Mouse (Mus musculus): ENCODE measurements around the gene Smpd3.

Smpd3 gene

GRCm38 (mm10) chr8:106289464-106289863, 48.3 kb downstream of the Smpd3 start:
- no peak for DNase-seq (ENCODE audit: low spot score)

- no peak for DNase-seq (ENCODE audit: low spot score)
Measured at GRCm38 (mm10) chr8:106288732-106289131, 49.1 kb downstream of the Smpd3 start.

GRCm38 (mm10) chr8:106287445-106287844, 50.3 kb downstream of the Smpd3 start:
- no peak for DNase-seq (ENCODE audit: low spot score)

GRCm38 (mm10) chr8:106280844-106281243, 56.9 kb downstream of the Smpd3 start:
- DNase-seq (ENCODE audit: low spot score), result no peak

DNA sequence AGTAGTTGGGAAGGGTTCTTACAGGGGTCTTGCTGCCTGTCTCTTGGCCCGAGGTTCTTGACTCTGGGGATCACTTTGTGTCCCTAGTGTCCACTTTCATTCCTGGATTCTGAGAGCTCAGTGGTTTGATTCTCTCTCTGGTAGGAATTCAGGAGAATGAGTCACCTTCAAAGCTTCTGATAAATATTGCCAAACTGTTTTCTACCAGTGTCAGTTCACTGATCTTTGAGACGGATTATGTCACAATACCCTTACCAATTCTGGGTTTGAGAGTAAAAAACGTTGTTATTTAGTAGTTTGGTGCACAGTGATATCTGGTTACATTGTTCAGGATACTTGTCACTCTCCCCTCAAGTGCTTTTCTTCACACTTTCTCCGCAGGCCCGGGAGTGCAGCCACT, 57.6 kb downstream of the Smpd3 start:
- no peak for DNase-seq (ENCODE audit: low spot score)

- DNase-seq (ENCODE audit: low spot score), result no peak
Measured at GRCm38 (mm10) chr8:106278367-106279042, 59.3 kb downstream of the Smpd3 start.

GRCm38 (mm10) chr8:106276709-106277317, 61.0 kb downstream of the Smpd3 start:
- no peak for DNase-seq (ENCODE audit: low spot score)

DNA sequence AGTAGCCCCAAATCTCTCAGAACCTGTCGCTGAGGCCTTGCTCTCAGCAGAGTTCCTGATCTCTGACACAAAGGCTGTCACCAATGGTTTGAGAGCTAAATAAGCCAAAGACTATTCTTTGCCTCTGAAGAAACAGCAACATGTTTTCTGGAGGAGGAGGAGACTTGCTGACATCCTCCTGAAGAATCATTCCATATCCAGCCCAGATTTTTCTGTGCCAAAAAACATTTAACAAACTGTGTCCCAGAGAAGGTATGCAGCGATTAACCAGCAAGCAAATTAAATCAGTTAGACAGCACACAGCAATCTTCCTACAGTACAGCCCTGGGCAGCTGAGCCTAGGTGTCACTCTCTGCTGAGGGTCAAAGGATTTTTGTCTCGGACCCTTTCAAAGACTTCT, 64.3 kb downstream of the Smpd3 start:
- no peak for DNase-seq (ENCODE audit: low spot score)

GRCm38 (mm10) chr8:106271378-106271777, 66.4 kb downstream of the Smpd3 start:
- DNase-seq (ENCODE audit: low spot score), result no peak

DNA sequence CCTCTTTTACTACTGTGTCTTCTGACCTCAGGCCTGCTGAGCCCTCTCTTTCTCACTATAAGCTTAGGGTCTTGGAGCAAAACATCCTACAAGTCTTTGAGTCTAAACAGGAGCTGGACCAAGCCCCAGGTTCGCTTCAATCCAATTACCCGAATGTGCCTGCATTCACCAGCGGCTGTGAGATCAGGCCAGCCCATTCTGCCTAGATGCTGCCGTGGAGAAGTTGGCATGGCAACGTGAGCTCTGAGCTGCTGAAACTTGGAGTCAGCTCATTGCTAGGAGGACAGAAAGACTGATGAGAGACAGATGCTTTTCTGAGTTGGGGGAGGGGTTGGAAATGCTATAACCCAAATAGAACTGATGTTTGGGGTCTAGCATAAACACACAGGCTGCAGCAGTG, 67.0 kb downstream of the Smpd3 start:
- DNase-seq (ENCODE audit: low spot score), result no peak

DNA sequence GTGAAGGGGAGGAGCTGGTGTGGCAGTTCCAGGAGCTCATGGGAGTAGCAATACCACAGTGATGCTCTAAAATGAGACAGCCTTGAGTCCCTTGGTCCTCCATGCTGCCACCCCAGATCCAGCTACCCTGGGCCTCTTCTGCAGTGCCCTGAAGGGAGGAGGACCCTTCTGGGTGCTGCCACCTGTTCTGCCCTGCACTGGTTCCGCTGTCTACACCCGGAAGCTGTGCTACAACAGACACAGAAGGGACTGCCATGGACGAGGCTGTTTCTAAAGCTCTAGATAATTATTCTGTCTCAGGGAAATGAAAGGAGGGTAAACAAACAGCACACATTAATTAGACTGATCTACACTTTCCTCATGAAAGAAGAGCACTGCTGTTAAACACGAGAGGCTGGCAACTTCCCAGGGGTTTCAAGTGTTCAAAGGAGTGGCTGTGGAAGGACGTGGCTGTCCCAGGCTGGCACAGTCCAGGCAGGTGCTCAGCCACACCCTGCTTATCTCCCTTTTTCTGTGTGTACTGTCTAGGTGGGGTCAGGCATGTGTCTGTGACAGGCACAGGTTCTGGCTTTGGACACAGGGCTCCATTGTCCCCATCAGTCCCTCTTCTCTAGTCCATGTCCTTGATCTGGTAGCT, 69.0 kb downstream of the Smpd3 start:
- DNase-seq (ENCODE audit: low spot score), result no peak

DNA sequence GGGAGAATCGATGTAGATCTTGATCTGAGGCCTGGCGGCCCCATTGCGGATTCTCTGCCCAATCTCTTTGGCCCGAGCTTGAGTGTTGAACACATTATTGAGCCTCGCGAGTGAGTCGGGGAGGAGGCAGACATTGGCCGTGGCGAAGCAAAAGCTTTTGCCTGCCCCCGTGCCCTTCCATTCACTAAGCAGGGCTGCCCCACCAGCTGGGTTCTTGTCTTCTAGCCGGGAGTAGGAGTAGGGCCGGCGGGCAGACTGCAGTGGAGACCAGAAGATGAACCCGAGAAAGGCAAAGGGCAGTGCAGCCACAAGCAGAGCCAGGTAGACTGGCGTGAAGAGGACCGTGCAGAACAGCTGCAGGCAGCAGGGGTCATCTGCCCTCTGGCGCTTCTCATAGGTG, 72.4 kb downstream of the Smpd3 start:
- DNase-seq (ENCODE audit: low spot score), result no peak

- no peak for DNase-seq (ENCODE audit: low spot score)
Measured at GRCm38 (mm10) chr8:106263928-106264327, 73.9 kb downstream of the Smpd3 start.

DNA sequence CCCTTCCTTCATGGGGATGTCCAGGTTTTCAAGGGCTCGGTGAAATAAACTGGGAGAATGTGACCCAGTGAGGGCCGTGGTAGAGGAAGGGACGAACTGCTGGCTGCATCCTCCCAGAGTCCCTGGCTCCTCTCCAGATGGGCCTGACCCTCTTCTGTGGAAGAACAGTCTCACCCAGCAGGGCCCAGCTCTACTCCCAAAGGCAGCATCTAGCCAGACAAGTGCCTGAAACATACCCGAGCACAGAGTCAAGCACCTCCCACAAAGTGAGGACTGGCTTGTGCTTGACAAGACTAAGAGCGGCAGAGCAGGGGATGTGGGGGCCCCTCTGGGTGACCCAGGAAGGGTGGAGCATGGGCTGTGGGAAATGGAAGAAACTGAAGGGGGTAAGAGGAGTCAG, 75.4 kb downstream of the Smpd3 start:
- DNase-seq (ENCODE audit: low spot score), result no peak

DNA sequence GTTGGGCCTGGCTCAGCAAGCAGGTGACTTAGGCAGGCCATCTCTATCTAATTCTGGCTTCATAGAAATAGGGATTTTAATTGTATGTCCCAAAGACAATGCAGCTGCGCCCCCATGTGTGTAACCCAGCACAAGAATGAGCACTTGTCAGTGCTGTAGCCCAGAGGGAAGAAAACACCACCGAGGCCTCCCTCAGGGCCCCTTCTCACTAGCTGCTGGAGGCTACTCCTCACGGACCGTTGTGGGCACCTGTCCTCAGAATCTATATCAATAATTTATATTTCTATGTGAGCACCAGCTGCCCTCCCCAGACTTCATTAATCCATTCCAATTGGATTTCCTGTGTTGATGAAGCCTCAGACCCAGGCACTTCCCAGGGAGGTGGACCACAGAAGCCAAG, 76.9 kb downstream of the Smpd3 start:
- no peak for DNase-seq (ENCODE audit: low spot score)

GRCm38 (mm10) chr8:106259579-106260255, 78.1 kb downstream of the Smpd3 start:
- no peak for DNase-seq (ENCODE audit: low spot score)

- DNase-seq (ENCODE audit: low spot score), result no peak
Measured at GRCm38 (mm10) chr8:106258169-106258568, 79.6 kb downstream of the Smpd3 start.

DNA sequence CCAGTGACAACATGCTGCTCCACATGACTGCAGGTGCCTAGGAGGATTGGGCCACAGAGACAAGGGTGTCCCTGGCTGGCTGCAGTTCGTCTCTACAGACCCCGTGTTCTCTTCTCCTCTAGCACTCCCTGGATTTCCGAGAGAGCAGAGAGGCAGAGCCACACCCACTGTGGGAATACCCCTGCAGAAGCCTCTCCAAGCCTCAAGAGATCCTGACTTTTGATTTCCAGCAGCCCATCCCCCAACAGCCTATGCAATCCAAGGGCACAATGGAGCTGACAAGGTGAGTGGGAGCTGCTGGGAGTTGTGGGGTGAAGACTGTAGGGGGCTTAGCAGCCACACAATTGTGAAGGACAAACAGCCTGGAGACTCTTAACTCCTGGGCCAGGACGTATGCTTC, 87.6 kb downstream of the Smpd3 start:
- DNase-seq (ENCODE audit: low spot score), result no peak

DNA sequence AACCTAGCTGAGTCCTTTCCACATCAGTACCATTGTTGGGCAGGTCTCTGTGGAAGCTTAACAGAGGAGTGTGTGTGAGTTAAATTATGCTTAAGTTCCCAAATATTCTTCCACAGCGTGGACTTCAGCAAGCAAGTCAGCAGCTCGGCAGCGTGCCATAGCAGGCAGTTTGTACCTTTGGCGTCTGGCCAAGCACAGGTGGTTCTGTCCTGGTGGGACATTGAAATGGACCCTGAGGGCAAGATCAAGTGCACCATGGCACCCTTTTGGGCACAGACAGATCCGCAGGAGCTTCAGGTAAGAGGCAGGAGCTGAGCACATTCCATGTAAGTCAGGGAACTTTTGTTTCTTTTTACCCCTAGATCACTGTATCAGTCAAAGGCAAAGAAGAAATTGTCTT, 100.7 kb downstream of the Smpd3 start:
- no peak for DNase-seq (ENCODE audit: low spot score)

DNA sequence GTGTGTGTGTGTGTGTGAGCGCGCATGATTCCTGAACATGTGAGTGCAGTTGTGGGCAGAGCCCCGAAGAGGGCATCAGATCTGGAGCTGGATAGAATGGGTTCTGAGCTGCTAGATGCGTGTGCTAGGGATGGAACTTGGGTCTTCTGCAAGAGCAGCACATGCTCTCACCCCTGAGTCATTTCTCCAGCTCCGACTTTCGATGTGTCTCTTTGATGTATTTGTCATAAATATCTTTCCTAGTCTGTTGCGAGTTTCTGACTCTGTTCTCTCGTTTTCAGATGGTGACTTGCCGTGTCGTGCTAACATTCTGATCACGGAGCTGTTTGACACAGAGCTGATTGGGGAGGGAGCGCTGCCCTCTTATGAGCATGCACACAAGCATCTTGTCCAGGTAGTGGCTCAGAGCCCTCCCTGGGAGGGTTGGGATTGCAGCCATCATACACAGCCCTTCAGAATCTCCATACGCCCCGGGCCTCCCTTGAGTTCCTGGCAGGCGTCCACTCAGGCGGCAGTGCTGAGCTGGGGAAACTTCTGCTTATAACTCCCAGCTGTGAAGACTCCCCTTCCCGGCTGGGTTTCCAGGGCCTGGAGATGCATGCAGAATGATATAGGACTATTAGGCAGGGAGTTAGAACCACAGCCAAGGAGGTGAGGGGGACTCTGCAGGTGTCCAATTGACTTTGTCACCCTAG, 103.1 kb downstream of the Smpd3 start:
- DNase-seq (ENCODE audit: low spot score), result no peak

- no peak for DNase-seq (ENCODE audit: low spot score)
Measured at GRCm38 (mm10) chr8:106232751-106233150, 105.0 kb downstream of the Smpd3 start.

DNA sequence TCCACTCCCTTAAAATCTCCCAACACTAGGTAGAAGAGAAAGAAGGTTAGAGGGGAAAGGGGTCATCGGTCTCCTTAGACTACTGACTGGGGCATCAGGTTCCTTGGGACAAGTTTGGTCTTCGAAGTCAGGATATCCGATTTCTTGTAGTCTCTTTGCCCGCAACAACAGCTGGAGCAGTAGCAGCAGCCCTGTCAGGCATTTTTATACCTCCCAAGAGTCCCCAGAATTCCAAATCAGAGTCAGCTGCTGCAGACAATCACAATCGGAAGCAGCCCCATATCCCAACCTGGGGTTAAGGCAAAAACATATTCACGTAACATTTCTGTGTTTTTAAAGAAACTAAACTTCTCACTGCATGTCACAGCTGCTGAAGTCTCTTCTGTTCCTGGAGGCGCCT, 106.3 kb downstream of the Smpd3 start:
- no peak for DNase-seq (ENCODE audit: low spot score)

Measured in ovary, postnatal 14 days (tissue).